Mouse (Mus musculus) CD4-positive, CD25-positive, alpha-beta regulatory T cell, adult 4 months (primary cell): Measurements from ENCODE around the gene Ankrd42. TPM values are rescaled to one million over a fixed set of nuclear protein-coding genes. Genes with fewer than 3 reads are reported as not detected.

Experiments
- ATAC-seq: one replicate; pipeline ENCODE4 v1.8.0; 2017
- polyA plus RNA-seq, 2 experiments: library from polyadenylated mRNA; unstranded; fragments of 100-300 nt; shearing (Covaris generic); gene quantifications; one replicate each; pipeline ENCODE4 v1.2.1; 2017

Gene Ankrd42
- polyA plus RNA-seq, 2 experiments from 2014 or later, result 0.16 TPM; not detected in 1

DNA sequence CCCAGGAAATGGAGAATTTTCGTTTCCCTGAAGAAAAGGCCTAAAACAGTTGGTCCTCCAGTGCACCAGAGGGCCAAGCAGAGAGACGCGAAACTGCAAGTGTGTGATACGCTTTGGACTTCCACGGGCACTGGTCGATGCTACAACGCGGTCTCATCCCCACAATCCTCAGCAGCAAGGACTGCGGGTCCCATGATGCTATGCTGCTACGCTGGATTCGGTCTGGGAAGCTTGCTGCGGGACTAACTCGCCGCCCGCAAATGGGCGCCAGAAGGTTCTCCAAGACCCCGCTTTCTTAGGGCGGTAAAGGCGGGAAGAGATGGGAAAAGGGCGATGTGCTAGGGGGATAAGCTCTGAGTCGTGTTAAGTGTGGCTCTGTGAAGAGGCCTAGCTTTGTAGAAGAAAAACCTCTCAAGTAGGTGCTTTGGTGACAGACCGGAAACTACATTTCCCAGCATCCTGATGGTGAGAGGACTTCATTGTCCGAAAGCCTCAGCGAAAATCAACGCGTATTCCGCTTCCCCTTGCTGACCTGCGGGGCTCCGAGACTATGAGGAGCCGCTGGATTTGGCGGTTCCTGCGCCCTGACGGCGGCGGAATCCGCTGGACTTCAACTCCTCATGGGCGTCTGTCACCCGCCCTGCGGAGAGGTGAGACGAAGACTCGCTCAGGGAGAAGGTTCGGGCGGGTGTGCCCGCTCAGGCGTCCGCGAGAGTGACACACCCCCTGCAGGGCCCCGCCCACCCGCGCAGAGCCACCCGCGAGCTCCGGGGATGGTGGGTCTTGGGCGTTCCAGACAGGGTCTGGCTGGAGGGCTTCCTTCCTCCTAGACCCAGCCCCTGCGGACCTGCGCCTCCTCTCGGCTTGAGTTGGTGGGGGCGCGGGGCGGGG lies 75.7 kb downstream of the Ankrd42 start, which contains the start of gene Ccdc90b:
TSS of gene Ccdc90b (plus strand) at position 164 of the 891 bp plus-strand sequence.
- ATAC-seq, result peak; percentile 94

DNA sequence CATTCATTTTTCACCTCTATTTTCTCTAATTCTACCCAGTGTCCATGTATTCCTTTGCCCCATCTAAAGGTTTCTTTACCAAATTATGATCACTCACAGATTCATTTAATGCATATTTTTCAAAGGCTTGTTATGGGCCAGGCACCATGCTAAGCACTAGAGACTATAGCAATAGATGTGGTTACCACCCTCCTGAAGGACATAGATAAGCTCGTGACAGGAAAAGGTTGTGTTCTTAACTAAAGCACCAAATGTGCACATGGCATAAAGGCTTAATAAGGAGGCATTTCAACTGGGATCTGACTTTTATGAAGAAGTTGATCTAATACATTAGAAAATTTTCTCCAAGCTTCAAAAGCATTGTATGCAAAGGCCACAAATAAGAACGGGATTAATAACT lies 78.2 kb downstream of the Ankrd42 start:
- ATAC-seq, result no peak

DNA sequence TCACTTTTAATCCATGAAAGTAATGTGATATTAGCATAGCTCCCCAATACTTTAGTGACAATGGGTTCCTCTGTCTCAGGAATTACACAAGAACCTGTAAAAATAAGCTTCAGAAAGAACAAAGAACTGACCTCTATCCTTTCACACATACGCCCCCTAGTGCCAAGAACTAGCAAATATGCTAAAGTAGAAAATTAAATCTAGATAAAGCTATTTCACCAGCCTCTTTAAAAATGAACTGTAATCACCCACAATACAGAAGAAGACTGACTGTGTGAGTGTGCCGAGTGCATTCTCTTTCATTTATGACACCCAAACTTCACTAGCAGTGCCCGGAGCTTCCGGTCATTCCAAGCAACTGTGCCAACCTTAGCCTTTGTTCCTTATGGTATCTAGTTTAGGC lies 86.0 kb downstream of the Ankrd42 start:
- peak; percentile 58 for ATAC-seq

DNA sequence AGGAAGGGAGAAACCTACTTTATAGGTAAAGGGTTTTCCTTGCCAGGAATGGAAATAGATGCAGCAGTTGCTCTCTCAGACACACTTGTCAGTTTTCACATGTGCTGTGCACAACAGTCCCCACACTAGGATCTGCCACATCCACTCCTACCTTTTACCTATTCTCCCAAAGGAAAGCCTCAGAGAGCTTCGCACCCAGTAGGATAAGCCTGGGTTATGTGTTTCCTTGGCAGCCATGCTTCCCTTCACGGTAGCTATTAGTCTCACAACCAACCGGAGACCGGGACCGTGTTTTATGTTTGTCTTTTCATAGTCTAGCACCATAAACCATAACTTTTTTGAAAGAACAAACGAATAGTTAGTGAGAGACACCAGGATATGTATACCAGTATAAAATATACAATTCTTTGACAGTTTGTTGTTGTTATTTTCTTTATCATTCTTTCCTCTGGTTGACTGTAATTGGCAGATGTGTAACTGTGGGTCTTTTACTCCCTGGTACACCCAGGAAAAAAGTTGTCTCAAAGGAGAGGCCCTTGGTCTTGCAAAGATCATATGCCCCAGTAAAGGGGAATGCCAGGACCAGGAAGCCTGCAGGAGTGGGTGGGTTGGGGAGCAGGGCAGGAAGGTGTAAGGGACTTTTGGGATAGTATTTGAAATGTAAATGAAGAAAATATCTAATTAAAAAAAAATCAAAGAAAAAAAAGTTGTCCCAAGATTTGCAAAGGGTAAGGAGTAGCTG lies 86.5 kb downstream of the Ankrd42 start:
- ATAC-seq, result no peak

DNA sequence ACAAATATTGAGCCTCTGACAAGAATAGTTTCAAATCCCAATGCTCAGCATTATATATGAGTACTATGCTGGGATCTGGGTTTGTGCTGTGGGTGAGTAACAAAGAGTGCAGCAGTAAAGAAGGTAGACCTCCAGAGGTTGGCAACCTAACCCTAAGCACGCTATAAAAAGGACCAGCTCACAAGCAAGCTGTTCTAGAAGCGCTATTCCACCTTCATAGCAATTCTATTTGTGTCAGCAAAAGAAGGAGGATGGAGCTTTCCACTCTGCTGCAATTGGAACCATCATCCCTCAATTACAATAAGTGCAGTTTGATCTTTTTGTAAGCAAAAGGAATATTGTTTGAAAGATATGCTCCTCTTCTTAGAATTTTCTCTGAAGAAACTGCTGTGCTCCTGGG lies 90.2 kb downstream of the Ankrd42 start:
- ATAC-seq, result no peak

DNA sequence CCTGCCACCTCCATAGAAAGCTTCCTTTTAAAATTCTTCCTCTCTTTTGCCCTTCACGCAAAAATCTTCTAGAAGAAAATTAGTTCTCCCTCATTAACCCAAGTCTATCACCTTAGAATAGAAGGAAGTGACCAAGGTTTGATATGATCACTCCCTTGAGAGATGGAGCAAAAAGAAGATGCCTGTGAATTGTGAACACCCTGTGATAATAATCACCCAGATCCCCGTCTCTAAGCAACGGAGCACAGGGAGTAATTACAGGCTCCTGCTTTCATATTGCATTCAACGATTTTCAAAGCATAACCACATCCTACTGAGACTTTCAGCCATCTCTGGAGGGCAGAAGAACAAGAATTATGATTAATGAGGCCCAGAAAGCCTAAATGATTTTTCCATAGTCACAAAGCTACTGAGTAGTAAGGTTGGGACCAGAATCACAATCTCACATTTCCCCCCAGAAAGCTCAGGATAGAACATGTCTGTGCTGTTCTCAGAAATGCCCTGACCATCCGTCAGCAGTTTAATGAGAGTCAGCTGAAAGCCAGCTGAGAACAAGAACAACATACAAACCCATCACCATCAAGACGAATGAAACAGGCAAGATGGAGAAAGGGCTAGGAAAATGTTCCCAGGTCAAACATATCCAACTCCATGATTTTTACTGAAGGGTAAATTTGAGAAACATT lies 104.4 kb downstream of the Ankrd42 start:
- no peak for ATAC-seq

Other genes starting within 250 kb of the Ankrd42 start
- 10 to 100 TPM; 16.6 to 18.8 TPM for gene Ccdc90b, start 76.0 kb downstream of the Ankrd42 start, polyA plus RNA-seq
- 10 to 100 TPM; 37.9 to 42.7 TPM for gene Pcf11, start 32.8 kb upstream of the Ankrd42 start, polyA plus RNA-seq
- gene Rab30, start 104.5 kb upstream of the Ankrd42 start, polyA plus RNA-seq, result under 1 TPM in 1 of 2 experiments, not detected in 1; 0.60 TPM
- 1 to 10 TPM; 2.9 to 4.7 TPM for gene Ddias, start 237.1 kb upstream of the Ankrd42 start, polyA plus RNA-seq
- gene Prcp, start 237.3 kb upstream of the Ankrd42 start, polyA plus RNA-seq, result 10 to 100 TPM; 29.3 to 31.2 TPM